15 mouse cellular contexts compared by ENCODE assay signal in genomic region chr7:16582299-16582698, GRCm38 (mm10). TPM values are rescaled to one million over a fixed set of nuclear protein-coding genes. Genes with fewer than 3 reads are reported as not detected.
A peak's percentile ranks its signal among the peaks of the same experiment; 100 is the strongest.
DNase-seq lines count a peak whose midpoint lies in the region; ATAC-seq lines count a peak whose summit lies in the region.
"Had no signal": no experiment of that assay in that cellular context is flagged by ENCODE, and none has a peak within 500 bp of the region (broad histone marks: within the 10 kb centered on the region; RNA-seq: fewer than 3 reads in every experiment).

No protein-coding gene starts in this region.

- peak; percentile 16 for DNase-seq in kidney, adult 18-20 months
- DNase-seq in kidney, adult 11 months: no peak
- peak; percentile 63 for DNase-seq in 416B (ENCODE audit: low read depth)
- no peak for DNase-seq in midbrain, embryonic 11.5 days (ENCODE audit: low spot score, missing footprints)
- DNase-seq in layer of hippocampus, postnatal 25 days (ENCODE audit: extremely low spot score in 1 of 2, low spot score in 1 of 2): no peak
- DNase-seq: cerebellum, postnatal 36 days; gastrocnemius, postnatal 10 days; thymus, postnatal 25 days had no signal

- peaks cover 26% of the 10 kb centered on the region for H3K4me1 ChIP-seq in brown adipose tissue, adult 24 weeks (ENCODE audit: control insufficient read depth, insufficient read depth, insufficient read length, low read length)
- peaks cover 4% of the 10 kb centered on the region for H3K4me1 ChIP-seq in liver, embryonic 16.5 days (ENCODE audit: control insufficient read depth, low read depth, low read length)
- H3K4me1 ChIP-seq in midbrain, embryonic 11.5 days (ENCODE audit: control insufficient read depth, insufficient read depth, low read length): peaks cover 2% of the 10 kb centered on the region; the same call in 1 of the 2 replicates

- H3K9ac ChIP-seq in liver, embryonic 16.5 days (ENCODE audit: low read depth, low read length): no peak overlapping the region
- H3K9ac ChIP-seq in midbrain, embryonic 11.5 days (ENCODE audit: low read length): no peak overlapping the region
- H3K9ac ChIP-seq: embryonic facial prominence, embryonic 13.5 days; forebrain, embryonic 12.5 days; hindbrain, embryonic 13.5 days; limb, embryonic 15.5 days had no signal

- H3K36me3 ChIP-seq in liver, embryonic 16.5 days (ENCODE audit: control insufficient read depth, insufficient read depth): no peaks in the 10 kb centered on the region
- H3K36me3 ChIP-seq in midbrain, embryonic 11.5 days (ENCODE audit: control insufficient read depth, insufficient read depth, low read length): no peaks in the 10 kb centered on the region
- H3K36me3 ChIP-seq: forebrain, embryonic 12.5 days; hindbrain, embryonic 13.5 days had no signal

- H3K9me3 ChIP-seq in liver, embryonic 16.5 days (replicated peaks; ENCODE audit: control insufficient read depth, low read length): no peaks in the 10 kb centered on the region
- H3K9me3 ChIP-seq in midbrain, embryonic 11.5 days (ENCODE audit: control insufficient read depth, low read length): no peaks in the 10 kb centered on the region
- H3K9me3 ChIP-seq: embryonic facial prominence, embryonic 13.5 days; forebrain, embryonic 12.5 days; hindbrain, embryonic 13.5 days; limb, embryonic 15.5 days had no signal

- H3K4me2 ChIP-seq in liver, embryonic 16.5 days (ENCODE audit: low read depth, low read length): no peak overlapping the region
- H3K4me2 ChIP-seq in midbrain, embryonic 11.5 days: no peak overlapping the region
- H3K4me2 ChIP-seq: embryonic facial prominence, embryonic 13.5 days; forebrain, embryonic 12.5 days; hindbrain, embryonic 13.5 days; limb, embryonic 15.5 days had no signal

- H3K27me3 ChIP-seq in liver, embryonic 16.5 days (ENCODE audit: control insufficient read depth, insufficient read depth, low read depth, low read length): no peaks in the 10 kb centered on the region
- H3K27me3 ChIP-seq in midbrain, embryonic 11.5 days (ENCODE audit: control insufficient read depth, insufficient read depth, low read length): no peaks in the 10 kb centered on the region
- H3K27me3 ChIP-seq: embryonic facial prominence, embryonic 13.5 days; forebrain, embryonic 12.5 days; hindbrain, embryonic 13.5 days; limb, embryonic 15.5 days had no signal

- no peak overlapping the region for H3K4me3 ChIP-seq in brown adipose tissue, adult 24 weeks (ENCODE audit: insufficient read depth, low read depth, low read length)
- no peak overlapping the region for H3K4me3 ChIP-seq in liver, embryonic 16.5 days (ENCODE audit: low read depth, low read length)
- H3K4me3 ChIP-seq in midbrain, embryonic 11.5 days (ENCODE audit: low read depth, low read length): no peak overlapping the region
- H3K4me3 ChIP-seq: embryonic facial prominence, embryonic 13.5 days; forebrain, embryonic 12.5 days; hindbrain, embryonic 13.5 days; left cerebral cortex, adult 2 months; limb, embryonic 15.5 days had no signal

- H3K27ac ChIP-seq in brown adipose tissue, adult 24 weeks (replicated peaks; ENCODE audit: low read depth, low read length): 0 out of 2 replicates have a peak overlapping the region, but pooled peaks have one; percentile 20
- H3K27ac ChIP-seq in liver, embryonic 16.5 days (ENCODE audit: low read length): peak overlapping the region; percentile 21; the same call in 1 of the 2 replicates
- H3K27ac ChIP-seq in midbrain, embryonic 11.5 days (ENCODE audit: low read depth, low read length): no peak overlapping the region
- H3K27ac ChIP-seq: forebrain, embryonic 12.5 days; hindbrain, embryonic 13.5 days; left cerebral cortex, adult 2 months had no signal

- 28% methylated on average over 3 of the region's 3 CpGs for WGBS in liver, embryonic 16.5 days (ENCODE audit: insufficient replicate concordance)
- 87% methylated on average over 3 of the region's 3 CpGs for WGBS in midbrain, embryonic 11.5 days

- ATAC-seq in liver, embryonic 16.5 days (ENCODE audit: low read depth): peak; percentile 58
- ATAC-seq in midbrain, embryonic 11.5 days (ENCODE audit: low FRiP score): no peak

RNA-seq across cellular contexts. Expression of gene Arhgap35, which starts 32.5 kb away (rescaled TPM):
- polyA plus RNA-seq in brown adipose tissue, adult 24 weeks (2012; ENCODE audit: insufficient read depth, insufficient read length, missing spikeins): 19.4 and 33.3 TPM in 2 replicates
- 2.5 and 2.6 TPM in 2 replicates for polyA plus RNA-seq in liver, embryonic 16.5 days (2015; fragmentation: Nextera tagmentation; extraction: Ambion mirVana)
- polyA plus RNA-seq in midbrain, embryonic 11.5 days (2014; fragmentation: Nextera tagmentation; extraction: Ambion mirVana): 32.5 and 33.3 TPM in 2 replicates
- 100 to 1,000 TPM; 125 to 127 TPM for total RNA-seq in layer of hippocampus, postnatal 25 days (2021)

Comparison
In these comparisons a context has a peak if more than half of its experiments do, and no peak if none do; other contexts are left out.
1. DNase-seq: peak in kidney, adult 18-20 months (single experiment) and 416B (single experiment); none in kidney, adult 11 months (single experiment), midbrain, embryonic 11.5 days (single experiment) and layer of hippocampus, postnatal 25 days (0 of 2).